Mouse (Mus musculus) kidney, postnatal 0 days (tissue): Measurements from ENCODE around the gene Gm12886. TPM values are rescaled to one million over a fixed set of nuclear protein-coding genes. Genes with fewer than 3 reads are reported as not detected.

ENCODE experiments used
- ATAC-seq: fragments of 200-750 bp; cut with Nextera tagmentation; replicated peaks from 2 replicates; pipeline ENCODE4 v1.8.0; 2017; ENCODE audit warnings: low read depth, moderate number of reproducible peaks, moderate TSS enrichment, moderate library complexity; ENCODE audit not compliant: low FRiP score
- DNase-seq: peaks from one replicate; pipeline ENCODE4 v3.0.0-alpha.2; 2016; ENCODE audit warnings: low spot score
- H3K27ac ChIP-seq: fragments of 300-500 bp; sonication (generic); 2 replicates; pipeline ENCODE4 v1.5.1; 2014; ENCODE audit warnings: mild to moderate bottlenecking
- H3K27me3 ChIP-seq: fragments of 300-500 bp; sonication (generic); 2 replicates; pipeline ENCODE4 v1.6.1; 2014; ENCODE audit warnings: low read length, mixed read lengths; ENCODE audit not compliant: insufficient read depth
- H3K36me3 ChIP-seq: fragments of 300-500 bp; sonication (generic); 2 replicates; pipeline ENCODE4 v1.6.1; 2014; ENCODE audit warnings: low read length, mixed read lengths; ENCODE audit not compliant: insufficient read depth
- H3K4me1 ChIP-seq: fragments of 300-500 bp; sonication (generic); replicated peaks from 2 replicates; pipeline ENCODE4 v1.6.1; 2014; ENCODE audit warnings: antibody characterized with exemption, low read length, mixed read lengths; ENCODE audit not compliant: insufficient read depth
- H3K4me2 ChIP-seq: fragments of 300-500 bp; sonication (generic); 2 replicates; pipeline ENCODE4 v1.6.1; 2014; ENCODE audit warnings: mild to moderate bottlenecking, low read length, moderate library complexity, mixed read lengths
- H3K4me3 ChIP-seq: fragments of 300-500 bp; sonication (generic); replicated peaks from 2 replicates; pipeline ENCODE4 v1.5.1; 2014; ENCODE audit warnings: low read depth, low read length
- H3K9ac ChIP-seq: fragments of 300-500 bp; sonication (generic); 2 replicates; pipeline ENCODE4 v1.6.1; 2014; ENCODE audit warnings: low read depth, low read length
- H3K9me3 ChIP-seq: fragments of 300-500 bp; sonication (generic); replicated peaks from 2 replicates; pipeline ENCODE4 v1.6.1; 2016; ENCODE audit warnings: low read length, inconsistent platforms, mixed read lengths
- CTCF ChIP-seq: IDR thresholded peaks from 2 replicates; pipeline ENCODE4 v1.5.1; 2016; ENCODE audit warnings: antibody characterized with exemption, low read depth, mild to moderate bottlenecking, moderate library complexity
- WGBS: fragments of 180-500 bp; shearing (Covaris S2); extraction: QIAGEN DNeasy Blood & Tissue Kit; methylation state at CpG from one replicate; pipeline ENCODE4 v1.1.7; 2014; 5-methylcytosine and 5-hydroxymethylcytosine counted together
- polyA plus RNA-seq: library from polyadenylated mRNA; unstranded; fragments of >200 nt; fragmentation: Nextera tagmentation; extraction: Ambion mirVana; gene quantifications from 2 replicates; pipeline ENCODE4 v1.2.1, GENCODE M21; 2015

Gene Gm12886
- polyA plus RNA-seq: not detected in 2 replicates

DNA sequence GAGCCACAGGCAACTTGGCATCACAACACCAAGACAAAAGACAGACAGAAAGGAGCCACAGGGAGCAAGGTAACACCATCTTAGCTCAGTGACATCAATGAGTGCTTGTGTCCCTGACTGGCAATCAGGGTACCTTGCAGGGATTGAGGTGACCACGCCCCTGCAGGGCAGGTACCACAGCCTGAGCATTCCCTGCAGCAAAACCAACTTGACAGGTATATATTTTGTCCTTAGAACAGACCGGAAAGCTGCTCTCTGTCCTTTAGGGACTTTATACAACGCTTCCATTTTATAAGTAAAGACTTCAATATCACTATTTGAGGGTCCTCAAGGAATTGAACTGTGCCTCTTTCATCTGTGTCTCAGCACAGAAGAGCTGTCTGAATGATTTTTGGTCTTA, at the start of gene Gm12886:
Gene Gm12886 (minus strand): TSS at position 101 of the 400 bp plus-strand sequence.
- DNase-seq (no peak), ATAC-seq (no peak)
- 56% methylated on average over 3 of the region's 3 CpGs for WGBS
- Histone ChIP-seq H3K4me2 (no peak within 1 kb of the TSS), H3K9ac (no peak within 1 kb of the TSS), H3K27ac (no peak within 1 kb of the TSS), H3K36me3 (no peaks in the 10 kb centered on the region), H3K27me3 (no peaks in the 10 kb centered on the region), H3K4me1 (no peaks in the 10 kb centered on the region), H3K4me3 (no peak within 1 kb of the TSS), H3K9me3 (no peaks in the 10 kb centered on the region)
- TF ChIP-seq CTCF: no peak

Other genes with a start within 250 kb of the Gm12886 start
- 11.9 and 12.3 TPM in 2 replicates for gene Rlf, start 208.0 kb downstream of the Gm12886 start, polyA plus RNA-seq
- gene Gm12888, start 98.2 kb downstream of the Gm12886 start, polyA plus RNA-seq: not detected in 2 replicates
- not detected in 2 replicates for gene Gm12887, start 199.0 kb upstream of the Gm12886 start, polyA plus RNA-seq